Mouse (Mus musculus): ENCODE measurements at regions not wholly inside any gene's neighbourhood (a gene's known extent, or its start where the extent isn't known, plus 50 kb on each side); places are given as distances from the start of the nearest gene placed in this dataset.

DNA sequence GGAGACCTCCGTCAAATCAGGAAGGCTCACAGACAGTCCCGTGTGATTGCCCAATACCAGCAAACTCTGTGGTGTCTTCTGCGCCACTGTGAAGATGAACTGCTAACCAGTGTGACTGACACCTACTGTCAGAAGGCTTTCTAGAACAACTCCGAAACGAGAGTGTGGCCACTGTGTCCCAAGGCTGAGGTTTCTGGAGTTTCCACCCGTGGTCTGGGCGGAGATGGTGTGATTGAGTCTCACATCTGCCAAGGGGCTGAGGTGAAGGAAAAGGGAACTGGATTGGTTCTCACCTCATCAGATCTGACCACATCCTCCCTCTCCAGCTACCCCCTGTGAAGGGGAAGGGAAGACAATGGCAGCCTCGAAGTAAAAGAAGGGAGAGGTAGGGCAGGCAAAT lies 79.6 kb upstream of the 4930412O13Rik start:
- DNase-seq (ENCODE audit: low spot score): no peak

DNA sequence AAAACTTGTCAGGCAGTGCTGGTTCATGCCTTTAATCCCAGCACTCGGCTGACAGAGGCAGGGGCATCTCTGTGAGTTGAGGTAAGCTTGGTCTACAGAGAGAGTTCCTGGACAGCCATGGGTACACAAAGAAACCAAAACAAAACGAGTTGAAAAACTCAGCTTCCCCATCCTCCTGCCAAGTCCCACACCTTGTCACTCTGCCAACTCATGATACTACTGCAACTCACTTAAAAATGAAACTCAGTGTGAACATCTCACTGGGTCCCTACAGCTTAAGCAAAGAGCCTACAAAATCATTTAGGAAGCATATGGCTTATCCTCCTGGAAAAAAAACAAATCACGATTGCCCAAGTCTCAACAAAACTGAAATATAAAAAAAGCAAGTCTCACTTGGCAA lies 76.7 kb upstream of the 4930412O13Rik start:
- DNase-seq (ENCODE audit: low spot score): peak; percentile 35

DNA sequence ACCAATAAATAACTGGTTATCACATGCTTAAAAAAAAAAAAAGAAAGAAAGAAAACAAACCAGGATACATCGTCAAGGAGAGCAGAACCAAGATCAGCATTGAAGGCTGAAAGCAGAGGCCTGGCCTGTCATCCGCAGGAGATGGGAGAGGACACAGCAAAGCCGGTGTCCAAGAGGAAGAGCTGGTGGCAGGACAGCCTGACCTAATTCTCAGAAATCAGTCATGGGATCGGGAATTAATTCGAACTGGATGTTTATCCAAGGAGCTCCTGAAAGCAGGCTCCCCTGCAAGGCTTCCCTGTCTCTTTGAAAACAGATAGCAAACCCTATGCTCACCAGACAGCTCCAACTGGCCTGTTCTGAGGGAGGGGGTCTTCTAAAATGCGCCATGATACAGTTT lies 75.5 kb upstream of the 4930412O13Rik start:
- DNase-seq (ENCODE audit: low spot score): peak; percentile 22
